Mouse (Mus musculus) urinary bladder, adult 2 months (tissue): ENCODE data around the gene Sprr2f. TPM values are rescaled to one million over a fixed set of nuclear protein-coding genes. Genes with fewer than 3 reads are reported as not detected.

Experiments
- DNase-seq: peaks from one replicate; pipeline ENCODE4 v3.0.0; 2022; ENCODE audit warnings: low spot score
- polyA plus RNA-seq: library from polyadenylated mRNA; depleted of rRNA; stranded (reverse); fragments of >200 nt; gene quantifications from 2 replicates; pipeline ENCODE4 v1.2.3, GENCODE M21; 2012; rRNA removed

The Sprr2f gene
- polyA plus RNA-seq: 2.6 and 2.8 TPM in 2 replicates

DNA sequence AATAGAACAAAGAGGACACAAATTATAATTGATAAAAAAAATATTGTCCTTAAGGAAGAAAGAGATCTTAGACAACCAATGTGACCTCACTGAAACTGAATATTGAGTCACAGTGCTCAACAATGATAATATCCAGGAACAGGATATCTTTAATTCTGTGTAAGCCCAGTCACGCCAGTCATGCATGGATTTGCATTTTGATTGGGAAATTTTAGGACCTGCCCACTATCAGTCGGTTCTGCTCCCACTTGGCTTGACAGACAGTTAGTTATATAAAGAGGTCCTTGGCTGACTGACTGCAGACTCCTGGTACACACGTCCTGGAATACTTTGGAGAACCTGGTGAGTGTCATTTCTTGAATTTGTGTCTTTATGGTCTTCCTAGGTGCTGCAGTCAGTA lies at the start of gene Sprr2f:
Sprr2f (plus strand) TSS at position 301 of the 400 bp plus-strand sequence.
- no peak for DNase-seq

DNA sequence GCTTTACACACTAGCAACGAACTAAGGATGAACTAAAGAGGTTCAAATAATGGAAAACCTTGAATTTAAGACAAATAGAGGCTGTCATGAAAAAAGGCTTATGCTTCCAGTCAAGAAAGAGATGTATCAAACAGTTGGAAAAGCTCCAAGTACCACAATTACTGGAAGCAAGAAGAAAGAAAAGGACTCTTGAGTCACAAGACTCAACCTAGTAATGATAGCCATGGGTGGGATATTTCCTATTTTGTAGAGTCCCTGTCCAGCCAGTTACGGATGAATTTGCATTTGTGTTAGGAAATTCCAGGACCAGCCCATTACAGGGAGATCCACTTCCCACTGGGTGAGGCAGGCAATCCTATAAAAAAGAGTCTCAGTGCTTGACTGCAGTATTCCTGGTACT lies 48.7 kb upstream of the Sprr2f start, which contains the start of gene Sprr2b:
Sprr2b (plus strand) TSS at position 301 of the 400 bp plus-strand sequence.
- no peak for DNase-seq

DNA sequence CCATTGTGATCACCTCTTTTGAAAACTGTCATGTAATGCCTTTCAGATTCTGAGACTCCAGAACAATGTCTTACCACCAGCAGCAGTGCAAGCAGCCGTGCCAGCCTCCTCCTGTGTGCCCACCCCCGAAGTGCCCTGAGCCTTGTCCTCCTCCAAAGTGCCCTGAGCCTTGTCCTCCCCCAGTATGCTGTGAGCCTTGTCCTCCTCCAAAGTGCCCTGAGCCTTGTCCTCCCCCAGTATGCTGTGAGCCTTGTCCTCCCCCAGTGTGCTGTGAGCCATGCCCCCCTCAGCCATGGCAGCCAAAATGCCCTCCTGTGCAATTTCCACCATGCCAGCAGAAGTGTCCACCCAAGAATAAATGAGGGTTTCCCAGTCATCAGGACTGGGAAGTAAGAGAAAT lies 47.6 kb upstream of the Sprr2f start:
- DNase-seq: no peak

DNA sequence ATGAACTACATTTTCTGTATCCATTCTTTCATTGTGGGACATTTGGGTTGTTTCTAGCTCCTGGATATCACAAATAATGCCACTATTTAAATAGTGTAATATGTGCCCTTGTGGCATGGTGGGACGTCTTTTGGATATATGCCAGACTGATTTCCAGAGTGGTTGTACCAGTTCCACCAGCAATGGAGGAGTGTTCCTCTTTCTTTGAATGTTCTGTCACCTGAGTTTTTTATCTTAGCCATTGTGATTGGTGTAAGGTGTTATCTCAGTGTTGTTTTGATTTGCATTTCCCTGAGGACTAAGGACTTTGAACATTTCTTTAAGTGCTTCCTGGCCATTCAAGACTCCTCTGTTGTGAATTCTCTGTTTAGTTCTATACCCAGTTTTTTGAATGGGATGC lies 28.7 kb upstream of the Sprr2f start:
- DNase-seq: no peak

DNA sequence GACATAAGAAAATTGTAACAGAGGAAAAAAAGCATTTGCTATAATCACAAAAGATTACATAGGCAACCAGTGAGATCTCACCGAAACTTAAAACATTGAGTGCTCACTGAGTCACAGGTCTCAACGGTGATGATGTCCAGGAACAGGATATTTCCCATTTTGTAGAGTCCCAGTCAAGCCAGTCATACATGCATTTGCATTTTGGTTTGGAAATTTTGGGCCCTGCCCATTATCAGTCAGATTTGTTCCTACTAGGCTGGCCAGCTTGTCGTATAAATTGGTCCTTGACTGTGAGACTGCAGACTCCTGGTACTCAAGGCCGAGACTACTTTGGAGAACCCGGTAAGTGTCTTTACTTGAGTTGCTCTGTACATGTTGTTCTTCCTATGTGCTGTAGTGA lies 26.1 kb upstream of the Sprr2f start, which contains the start of gene Sprr2d:
Sprr2d (plus strand) TSS at position 301 of the 400 bp plus-strand sequence.
- DNase-seq: no peak

DNA sequence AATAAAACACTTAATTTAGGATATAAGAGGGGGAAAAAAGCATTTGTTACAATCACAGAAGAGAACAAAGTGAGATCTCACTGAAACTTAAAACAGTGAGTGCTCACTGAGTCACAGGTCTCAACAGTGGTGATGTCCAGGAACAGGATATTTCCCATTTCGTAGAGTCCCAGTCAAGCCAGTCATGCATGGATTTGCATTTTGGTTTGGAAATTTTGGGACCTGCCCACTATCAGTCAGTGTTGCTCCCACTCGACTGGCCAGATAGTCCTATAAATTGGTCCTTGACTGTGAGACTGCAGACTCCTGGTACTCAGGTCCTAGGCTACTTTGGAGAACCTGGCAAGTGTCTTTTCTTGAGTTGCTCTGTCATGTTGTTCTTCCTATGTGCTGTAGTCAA lies 13.1 kb upstream of the Sprr2f start, which contains the start of gene Sprr2e:
Sprr2e (plus strand) TSS at position 301 of the 400 bp plus-strand sequence.
- DNase-seq: no peak

DNA sequence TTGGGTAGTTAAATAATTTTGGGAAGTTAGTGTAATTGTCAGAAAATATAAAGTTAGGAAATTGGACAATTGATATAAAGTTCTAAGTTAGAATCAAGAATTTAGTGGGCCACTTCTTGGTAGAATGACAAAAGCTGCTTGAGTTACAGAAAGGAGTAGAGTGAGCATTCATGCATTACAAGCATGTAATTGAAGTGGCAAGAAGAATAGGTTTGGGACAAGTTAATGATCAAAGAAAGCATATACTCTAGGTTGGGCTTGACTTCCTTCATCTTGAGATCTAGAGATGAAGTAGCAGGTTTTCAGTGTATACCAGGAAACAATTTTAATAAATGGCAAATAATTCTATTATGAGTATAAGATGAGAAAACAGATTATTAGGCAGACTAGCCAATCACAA lies 3.4 kb upstream of the Sprr2f start:
- no peak for DNase-seq

DNA sequence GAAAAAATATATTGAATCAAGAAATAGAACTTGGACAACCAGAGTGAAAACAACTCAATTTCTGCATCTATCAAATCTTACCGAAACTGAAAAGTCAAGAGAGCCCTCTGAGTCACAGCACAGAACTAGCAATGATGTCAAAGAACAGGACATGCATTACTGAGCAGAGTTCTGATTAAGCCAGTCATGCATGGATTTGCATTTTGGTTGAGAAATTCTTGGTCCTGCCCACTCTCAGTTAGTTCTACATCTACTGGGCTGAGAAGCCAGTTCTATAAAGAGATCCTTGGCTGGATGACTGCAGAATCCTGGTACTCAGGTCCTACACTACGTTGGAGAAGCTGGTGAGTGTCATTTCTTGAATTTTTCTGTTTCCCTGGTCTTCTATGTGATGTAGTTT lies 8.6 kb downstream of the Sprr2f start:
- no peak for DNase-seq

DNA sequence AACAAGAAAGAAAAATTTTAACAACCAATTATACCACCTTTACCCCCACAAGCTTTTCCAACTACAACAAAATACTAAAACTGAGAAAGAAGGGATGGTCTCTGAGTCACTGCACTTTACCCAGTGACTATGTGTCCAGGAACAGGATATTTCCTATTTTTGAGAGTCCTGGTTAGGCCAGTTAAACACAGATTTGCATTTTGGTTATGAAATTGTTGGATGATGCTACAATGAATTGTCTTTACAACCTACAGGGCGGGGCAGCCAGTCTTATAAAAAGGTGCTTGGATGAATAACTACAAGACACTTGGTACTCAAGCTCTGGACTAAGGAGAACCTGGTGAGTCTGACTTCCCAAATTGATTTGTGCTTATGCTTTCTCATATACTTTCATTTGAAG lies 20.4 kb downstream of the Sprr2f start, which contains the start of gene Sprr2h:
Sprr2h (plus strand) TSS at position 301 of the 400 bp plus-strand sequence.
- no peak for DNase-seq

DNA sequence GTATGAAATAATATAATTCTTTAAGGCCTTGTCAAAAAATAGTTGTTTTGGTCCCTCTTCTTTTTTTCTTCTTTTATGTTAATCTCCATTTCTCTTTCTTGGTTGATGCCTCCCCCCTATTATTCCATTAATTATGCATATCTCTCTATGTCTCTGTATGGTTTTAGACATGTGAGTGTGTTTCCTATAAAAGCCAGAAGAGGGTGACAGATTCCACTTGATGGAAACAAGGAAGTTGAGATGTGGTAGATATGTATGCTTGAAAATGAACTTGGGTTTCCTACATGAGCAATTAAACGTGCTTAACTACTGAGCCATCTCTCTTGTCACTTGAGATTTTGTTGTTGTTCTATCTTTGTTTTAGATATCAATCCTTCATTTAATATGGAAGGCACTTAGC lies 29.3 kb downstream of the Sprr2f start:
- DNase-seq: no peak

DNA sequence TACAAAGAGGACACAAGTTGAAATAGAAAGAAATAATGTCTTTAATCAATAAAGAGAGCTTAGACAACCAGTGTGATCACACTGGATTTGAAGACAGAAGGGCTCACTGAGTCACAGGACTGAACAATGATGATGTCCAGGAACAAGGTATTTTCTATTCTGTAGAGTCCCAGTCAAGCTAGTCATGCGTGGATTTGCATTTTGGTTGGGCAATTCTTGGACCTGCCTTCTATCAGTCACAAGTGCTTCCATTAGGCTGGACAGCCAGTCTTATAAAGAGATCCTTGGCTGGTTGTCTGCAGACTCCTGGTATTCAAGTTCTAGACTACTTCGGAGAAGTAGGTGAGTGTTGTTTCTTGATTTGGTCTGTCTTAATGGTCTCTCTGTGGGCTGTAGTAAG lies 42.7 kb downstream of the Sprr2f start, which contains the start of gene Sprr2i:
Sprr2i (plus strand) TSS at position 301 of the 400 bp plus-strand sequence.
- no peak for DNase-seq

Other genes with a start within 250 kb of the Sprr2f start
- not detected in 2 replicates for gene Prr9, start 241.2 kb upstream of the Sprr2f start, polyA plus RNA-seq
- not detected in 2 replicates for gene Lelp1, start 222.4 kb upstream of the Sprr2f start, polyA plus RNA-seq
- 200 and 292 TPM in 2 replicates for gene Sprr2a1, start 149.4 kb upstream of the Sprr2f start, polyA plus RNA-seq
- 14,912 and 26,019 TPM in 2 replicates for gene Sprr2a2, start 149.3 kb upstream of the Sprr2f start, polyA plus RNA-seq
- 820 and 1,217 TPM in 2 replicates for gene Sprr2a3, start 79.8 kb upstream of the Sprr2f start, polyA plus RNA-seq
- 0.19 TPM in 1 of 2 replicates, not detected in the other for gene Sprr2b, start 48.6 kb upstream of the Sprr2f start, polyA plus RNA-seq
- gene Sprr2d, start 26.0 kb upstream of the Sprr2f start, polyA plus RNA-seq: not detected in 2 replicates
- gene Sprr2e, start 13.0 kb upstream of the Sprr2f start, polyA plus RNA-seq: not detected in 2 replicates
- gene Sprr2h, start 20.5 kb downstream of the Sprr2f start, polyA plus RNA-seq: not detected in 2 replicates
- gene Sprr2i, start 42.8 kb downstream of the Sprr2f start, polyA plus RNA-seq: not detected in 2 replicates
- not detected in 2 replicates for gene Sprr2j-ps, start 52.9 kb downstream of the Sprr2f start, polyA plus RNA-seq
- gene Gm9774, start 64.2 kb downstream of the Sprr2f start, polyA plus RNA-seq: 9.5 and 10.7 TPM in 2 replicates
- gene Sprr2k, start 67.4 kb downstream of the Sprr2f start, polyA plus RNA-seq: not detected in 2 replicates
- not detected in 2 replicates for gene Sprr1b, start 73.6 kb downstream of the Sprr2f start, polyA plus RNA-seq
- 0.17 and 0.18 TPM in 2 replicates for gene Sprr3, start 93.5 kb downstream of the Sprr2f start, polyA plus RNA-seq
- gene Sprr1a, start 120.7 kb downstream of the Sprr2f start, polyA plus RNA-seq: 1,821 and 2,005 TPM in 2 replicates
- gene Sprr4, start 135.3 kb downstream of the Sprr2f start, polyA plus RNA-seq: not detected in 2 replicates
- gene 2310046K23Rik, start 169.3 kb downstream of the Sprr2f start, polyA plus RNA-seq: not detected in 2 replicates
- gene Ivl, start 208.5 kb downstream of the Sprr2f start, polyA plus RNA-seq: 233 and 291 TPM in 2 replicates
- gene Smcp, start 223.8 kb downstream of the Sprr2f start, polyA plus RNA-seq: 0.18 TPM in 1 of 2 replicates, not detected in the other
- not detected in 2 replicates for gene 2210017I01Rik, start 242.3 kb downstream of the Sprr2f start, polyA plus RNA-seq